Mouse (Mus musculus) liver, embryonic 16.5 days (tissue): ENCODE data around the gene Dapk2. TPM values are rescaled to one million over a fixed set of nuclear protein-coding genes. Genes with fewer than 3 reads are reported as not detected.
A peak's percentile ranks its signal among the peaks of the same experiment; 100 is the strongest.

Source experiments
- ATAC-seq: fragments of 200-750 bp; cut with Nextera tagmentation; 2 replicates; pipeline ENCODE4 v1.8.0; 2017; ENCODE audit warnings: low read depth, mild to moderate bottlenecking, moderate number of reproducible peaks, moderate library complexity
- H3K27ac ChIP-seq: fragments of 300-500 bp; sonication (generic); 2 replicates; pipeline ENCODE4 v1.5.1; 2014; ENCODE audit warnings: mild to moderate bottlenecking, low read length
- H3K27me3 ChIP-seq: fragments of 300-500 bp; sonication (generic); 2 replicates; pipeline ENCODE4 v1.6.1; 2014; ENCODE audit warnings: low read depth, low read length, mixed read lengths; ENCODE audit not compliant: control insufficient read depth, insufficient read depth
- H3K36me3 ChIP-seq: fragments of 300-500 bp; sonication (generic); 2 replicates; pipeline ENCODE4 v1.6.1; 2014; ENCODE audit warnings: mild to moderate bottlenecking; ENCODE audit not compliant: control insufficient read depth, insufficient read depth
- H3K4me1 ChIP-seq: fragments of 300-500 bp; sonication (generic); 2 replicates; pipeline ENCODE4 v1.6.1; 2014; ENCODE audit warnings: low read depth, low read length, mixed read lengths; ENCODE audit not compliant: control insufficient read depth
- H3K4me2 ChIP-seq: fragments of 300-500 bp; sonication (generic); 2 replicates; pipeline ENCODE4 v1.6.1; 2014; ENCODE audit warnings: low read depth, low read length, mixed read lengths
- H3K4me3 ChIP-seq: fragments of 300-500 bp; sonication (generic); 2 replicates; pipeline ENCODE4 v1.5.1; 2014; ENCODE audit warnings: low read depth, mild to moderate bottlenecking, low read length
- H3K9ac ChIP-seq: fragments of 300-500 bp; sonication (generic); 2 replicates; pipeline ENCODE4 v1.6.1; 2014; ENCODE audit warnings: low read depth, low read length
- H3K9me3 ChIP-seq: fragments of 300-500 bp; sonication (generic); replicated peaks from 2 replicates; pipeline ENCODE4 v1.6.1; 2016; ENCODE audit warnings: low read length; ENCODE audit not compliant: control insufficient read depth
- WGBS: fragments of 180-500 bp; shearing (Covaris S2); extraction: QIAGEN DNeasy Blood & Tissue Kit; methylation state at CpG from one replicate; pipeline ENCODE4 v1.1.7; 2014; ENCODE audit not compliant: insufficient replicate concordance; 5-methylcytosine and 5-hydroxymethylcytosine counted together
- polyA plus RNA-seq: library from polyadenylated mRNA; unstranded; fragments of >200 nt; fragmentation: Nextera tagmentation; extraction: Ambion mirVana; gene quantifications from 2 replicates; pipeline ENCODE4 v1.2.1, GENCODE M21; 2015

Dapk2 gene
- polyA plus RNA-seq, 1 experiment from 2014 or later, result 33.7 TPM

GRCm38 (mm10) chr9:66173316-66173855 is 15.4 kb downstream of the Dapk2 start:
- no peak overlapping the region for H3K4me2 ChIP-seq
- H3K9me3 ChIP-seq, result no peaks in the 10 kb centered on the region
- H3K4me3 ChIP-seq, result no peak overlapping the region
- no peak overlapping the region for H3K27ac ChIP-seq
- H3K27me3 ChIP-seq, result no peaks in the 10 kb centered on the region
- peaks cover 30% of the 10 kb centered on the region for H3K4me1 ChIP-seq
- H3K36me3 ChIP-seq, result 0 out of 2 replicates have a peak, but pooled peaks cover 2% of the 10 kb centered on the region
- no peak for ATAC-seq
- 86% methylated on average over 5 of the region's 5 CpGs for WGBS
- no peak overlapping the region for H3K9ac ChIP-seq

GRCm38 (mm10) chr9:66174985-66175384 is 17.0 kb downstream of the Dapk2 start:
- Histone ChIP-seq H3K4me1 (peaks cover 43% of the 10 kb centered on the region), H3K9me3 (no peaks in the 10 kb centered on the region), H3K36me3 (no peaks in the 10 kb centered on the region), H3K27me3 (no peaks in the 10 kb centered on the region), H3K27ac (peak overlapping the region; percentile 51), H3K4me2 (no peak overlapping the region), H3K9ac (no peak overlapping the region; the same call in 1 of the 2 replicates), H3K4me3 (no peak overlapping the region)
- no peak for ATAC-seq
- 50% methylated on average over 3 of the region's 3 CpGs for WGBS

DNA sequence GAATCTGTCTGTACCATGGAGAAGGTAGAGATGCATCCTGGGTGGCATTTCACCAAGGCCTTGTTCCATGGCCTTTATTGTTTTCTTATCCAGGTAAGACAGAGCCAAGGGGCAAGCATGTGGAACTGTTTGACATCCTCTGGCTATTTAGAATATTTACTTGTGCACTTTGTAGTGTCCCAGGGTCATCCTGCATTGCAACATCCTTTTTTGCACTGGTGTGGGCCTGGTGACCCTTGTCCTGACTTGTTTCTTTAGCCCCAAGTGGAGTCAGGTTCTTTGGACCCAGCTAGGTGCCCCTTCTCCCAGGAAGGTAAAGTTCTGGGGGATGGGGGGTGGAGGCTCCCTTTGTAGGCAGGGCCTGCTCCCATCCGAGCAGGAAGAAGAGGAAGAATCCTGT is 20.0 kb downstream of the Dapk2 start:
- Histone ChIP-seq H3K27ac (peak overlapping the region; percentile 43), H3K9me3 (no peaks in the 10 kb centered on the region), H3K9ac (no peak overlapping the region), H3K27me3 (no peaks in the 10 kb centered on the region), H3K4me2 (no peak overlapping the region), H3K4me1 (peaks cover 71% of the 10 kb centered on the region), H3K4me3 (no peak overlapping the region), H3K36me3 (no peaks in the 10 kb centered on the region)
- WGBS, result 50% methylated on average over 1 of the region's 1 CpGs
- ATAC-seq, result no peak

GRCm38 (mm10) chr9:66179795-66180194 is 21.8 kb downstream of the Dapk2 start:
- Histone ChIP-seq H3K4me3 (no peak overlapping the region), H3K4me2 (no peak overlapping the region), H3K27ac (peak overlapping the region; percentile 98), H3K27me3 (no peaks in the 10 kb centered on the region), H3K36me3 (no peaks in the 10 kb centered on the region), H3K9ac (peak overlapping the region; percentile 30), H3K4me1 (peaks cover 84% of the 10 kb centered on the region), H3K9me3 (no peaks in the 10 kb centered on the region)
- ATAC-seq, result peak; percentile 53
- WGBS, result 17% methylated on average over 6 of the region's 6 CpGs

- H3K27me3 ChIP-seq, result no peaks in the 10 kb centered on the region
- H3K9me3 ChIP-seq, result no peaks in the 10 kb centered on the region
- no peaks in the 10 kb centered on the region for H3K36me3 ChIP-seq
- WGBS, result 24% methylated on average over 4 of the region's 4 CpGs
- peaks cover 86% of the 10 kb centered on the region for H3K4me1 ChIP-seq
- peak overlapping the region; percentile 72 for H3K9ac ChIP-seq
- H3K4me2 ChIP-seq, result peak overlapping the region; percentile 71
- H3K27ac ChIP-seq, result peak overlapping the region; percentile 98
- peak overlapping the region; percentile 40 for H3K4me3 ChIP-seq
- ATAC-seq, result peak; percentile 66
Observed at GRCm38 (mm10) chr9:66181126-66181825, 23.3 kb downstream of the Dapk2 start.

DNA sequence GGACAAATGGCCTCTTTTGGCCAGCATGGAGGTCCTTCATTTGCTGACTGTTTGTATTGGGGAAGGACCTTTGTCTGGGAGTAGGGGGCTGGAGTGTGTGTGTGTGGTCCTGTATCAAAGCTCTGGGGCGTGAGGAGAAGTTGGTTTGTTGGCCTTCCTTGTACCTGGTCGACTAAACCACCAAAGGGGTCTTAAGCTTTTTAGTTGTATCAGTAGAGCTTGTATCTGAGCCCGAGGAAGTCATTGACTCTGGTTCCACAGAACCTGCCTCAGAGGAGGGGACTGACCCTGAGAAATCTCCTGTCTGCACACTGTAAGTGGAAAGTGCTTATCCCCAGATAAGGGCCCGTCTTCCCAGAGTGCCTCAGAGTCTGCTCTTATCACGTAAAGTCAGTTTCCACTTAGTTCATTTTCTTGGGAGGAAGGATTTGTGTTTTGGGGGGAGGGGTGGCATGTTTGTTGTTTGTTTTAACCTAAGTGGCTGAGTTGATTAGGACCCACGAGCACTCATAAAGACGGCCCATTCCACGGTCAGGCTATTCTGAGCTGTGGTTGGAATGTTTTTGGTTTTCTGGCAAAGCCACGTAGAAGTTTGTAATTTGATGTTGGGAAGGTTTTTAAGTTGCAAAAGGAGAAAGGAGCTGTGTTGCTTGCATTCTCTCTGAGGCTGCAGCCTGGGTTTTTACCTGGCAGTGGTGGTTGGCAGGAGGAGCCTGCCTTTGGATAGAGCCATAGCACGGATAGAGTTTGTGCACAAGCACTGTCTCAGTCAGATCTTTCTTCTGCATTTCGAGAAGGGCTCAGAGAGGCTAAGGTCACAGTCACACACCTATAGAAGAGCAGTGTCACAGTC is 24.0 kb downstream of the Dapk2 start:
- peak overlapping the region; percentile 72 for H3K9ac ChIP-seq
- H3K4me1 ChIP-seq, result peaks cover 90% of the 10 kb centered on the region
- H3K9me3 ChIP-seq, result no peaks in the 10 kb centered on the region
- H3K36me3 ChIP-seq, result no peaks in the 10 kb centered on the region
- ATAC-seq, result peak; percentile 89
- 18% methylated on average over 11 of the region's 11 CpGs for WGBS
- H3K27ac ChIP-seq, result peak overlapping the region; percentile 98
- H3K4me3 ChIP-seq, result peak overlapping the region; percentile 40
- H3K27me3 ChIP-seq, result no peaks in the 10 kb centered on the region
- peak overlapping the region; percentile 71 for H3K4me2 ChIP-seq

DNA sequence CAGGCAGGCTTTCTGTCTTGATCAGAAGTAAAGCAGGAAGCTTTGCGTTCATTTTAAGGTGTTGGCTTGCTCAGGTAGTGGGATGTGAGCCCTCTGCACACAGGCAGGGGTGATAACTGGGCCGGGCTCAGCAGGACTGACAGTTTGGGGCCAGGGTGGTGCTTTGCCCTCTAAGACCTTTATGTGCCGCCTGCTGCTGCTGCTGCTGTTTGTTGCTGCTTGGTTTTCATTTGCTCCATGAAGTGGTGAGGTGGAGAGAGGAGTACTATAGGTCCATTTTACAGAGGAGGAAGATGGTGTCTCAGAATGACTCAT is 24.6 kb downstream of the Dapk2 start:
- H3K4me2 ChIP-seq, result peak overlapping the region; percentile 71
- H3K36me3 ChIP-seq, result no peaks in the 10 kb centered on the region
- peaks cover 89% of the 10 kb centered on the region for H3K4me1 ChIP-seq
- H3K4me3 ChIP-seq, result peak overlapping the region; percentile 34
- 24% methylated on average over 3 of the region's 3 CpGs for WGBS
- H3K9ac ChIP-seq, result peak overlapping the region; percentile 58
- peak; percentile 41 for ATAC-seq
- H3K27ac ChIP-seq, result peak overlapping the region; percentile 98
- no peaks in the 10 kb centered on the region for H3K9me3 ChIP-seq
- H3K27me3 ChIP-seq, result no peaks in the 10 kb centered on the region

- no peaks in the 10 kb centered on the region for H3K36me3 ChIP-seq
- peak overlapping the region; percentile 34; the same call in 1 of the 2 replicates for H3K4me3 ChIP-seq
- no peaks in the 10 kb centered on the region for H3K27me3 ChIP-seq
- ATAC-seq, result no peak
- H3K9ac ChIP-seq, result peak overlapping the region; percentile 58
- H3K27ac ChIP-seq, result peak overlapping the region; percentile 98
- H3K4me2 ChIP-seq, result peak overlapping the region; percentile 71
- WGBS, result 46% methylated on average over 3 of the region's 3 CpGs
- H3K4me1 ChIP-seq, result peaks cover 88% of the 10 kb centered on the region
- H3K9me3 ChIP-seq, result no peaks in the 10 kb centered on the region
Observed at GRCm38 (mm10) chr9:66183023-66183422, 25.0 kb downstream of the Dapk2 start.

DNA sequence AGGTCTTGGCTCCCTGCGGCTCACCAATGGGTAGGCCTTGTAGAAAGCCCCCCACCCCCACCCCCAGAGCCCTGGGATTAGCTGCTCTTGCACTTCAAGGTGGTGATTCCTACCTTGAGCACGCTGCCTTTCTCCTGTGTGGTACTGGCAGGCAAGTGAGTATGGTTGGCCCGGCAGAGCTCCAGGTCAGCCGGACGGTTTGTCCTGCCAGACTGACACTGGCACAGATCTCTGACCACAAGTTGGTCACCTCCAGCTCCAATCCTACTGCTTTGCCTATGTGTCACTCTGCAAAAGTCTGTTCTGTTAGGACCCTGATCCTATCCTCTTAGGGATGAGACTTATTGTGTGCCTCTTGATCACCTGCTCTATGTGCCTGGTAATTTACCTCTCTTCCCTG is 26.5 kb downstream of the Dapk2 start:
- H3K4me1 ChIP-seq, result peaks cover 83% of the 10 kb centered on the region
- 0 out of 2 replicates have a peak overlapping the region, but pooled peaks have one; percentile 9 for H3K9ac ChIP-seq
- no peak overlapping the region for H3K4me3 ChIP-seq
- no peaks in the 10 kb centered on the region for H3K9me3 ChIP-seq
- H3K4me2 ChIP-seq, result no peak overlapping the region
- ATAC-seq, result no peak
- 92% methylated on average over 5 of the region's 5 CpGs for WGBS
- H3K36me3 ChIP-seq, result no peaks in the 10 kb centered on the region
- H3K27me3 ChIP-seq, result no peaks in the 10 kb centered on the region
- peak overlapping the region; percentile 20 for H3K27ac ChIP-seq
